ENCODE assay signal across 8 mouse cellular contexts in genomic region chr7:127346676-127347075, GRCm38 (mm10). TPM values are rescaled to one million over a fixed set of nuclear protein-coding genes. Genes with fewer than 3 reads are reported as not detected.
DNase-seq lines count a peak whose midpoint lies in the region; ATAC-seq and TF ChIP-seq lines count a peak whose summit lies in the region.

No protein-coding gene starts in this region.

- H3K4me1 ChIP-seq in E14TG2a.4 (replicated peaks; ENCODE audit: low read depth, low read length) = peaks cover 43% of the 10 kb centered on the region
- peaks cover 28% of the 10 kb centered on the region for H3K4me1 ChIP-seq in hindbrain, embryonic 15.5 days (replicated peaks)
- H3K4me1 ChIP-seq in neural tube, embryonic 12.5 days = peaks cover 16% of the 10 kb centered on the region

- no peak overlapping the region for H3K27ac ChIP-seq in hindbrain, embryonic 15.5 days (replicated peaks)
- H3K27ac ChIP-seq in neural tube, embryonic 12.5 days = no peak overlapping the region

- peaks cover 29% of the 10 kb centered on the region for H3K27me3 ChIP-seq in E14TG2a.4 (ENCODE audit: insufficient read depth, low read length)
- no peaks in the 10 kb centered on the region for H3K27me3 ChIP-seq in hindbrain, embryonic 15.5 days
- H3K27me3 ChIP-seq in neural tube, embryonic 12.5 days (replicated peaks) = no peaks in the 10 kb centered on the region

- H3K9ac ChIP-seq in hindbrain, embryonic 15.5 days = 0 out of 2 replicates have a peak overlapping the region, but pooled peaks have one; percentile 96
- peak overlapping the region; percentile 93; the same call in 1 of the 2 replicates for H3K9ac ChIP-seq in neural tube, embryonic 12.5 days

- H3K36me3 ChIP-seq in E14TG2a.4 (ENCODE audit: insufficient read depth, low read length) = no peaks in the 10 kb centered on the region
- peaks cover 10% of the 10 kb centered on the region; the same call in 1 of the 2 replicates for H3K36me3 ChIP-seq in hindbrain, embryonic 15.5 days
- H3K36me3 ChIP-seq in neural tube, embryonic 12.5 days = peaks cover 19% of the 10 kb centered on the region

- H3K9me3 ChIP-seq in E14TG2a.4 (ENCODE audit: low read length) = no peaks in the 10 kb centered on the region
- H3K9me3 ChIP-seq in hindbrain, embryonic 15.5 days = no peaks in the 10 kb centered on the region
- no peaks in the 10 kb centered on the region for H3K9me3 ChIP-seq in neural tube, embryonic 12.5 days

- H3K4me3 ChIP-seq in E14TG2a.4 (replicated peaks; ENCODE audit: low read length) = peak overlapping the region; percentile 97
- H3K4me3 ChIP-seq in hindbrain, embryonic 15.5 days = peak overlapping the region; percentile 90; the same call in 1 of the 2 replicates
- H3K4me3 ChIP-seq in neural tube, embryonic 12.5 days = peak overlapping the region; percentile 94

- TF ChIP-seq CTCF in E14TG2a.4 (conservative IDR thresholded peaks at IDR 0.05; ENCODE audit: low read length) = no peak

- WGBS in hindbrain, embryonic 15.5 days = 15% methylated on average over 8 of the region's 8 CpGs
- 14% methylated on average over 8 of the region's 8 CpGs for WGBS in neural tube, embryonic 12.5 days

- peak overlapping the region; percentile 81 for H3K4me2 ChIP-seq in hindbrain, embryonic 15.5 days
- peak overlapping the region; percentile 81 for H3K4me2 ChIP-seq in neural tube, embryonic 12.5 days (replicated peaks)

- peak; percentile 29 for DNase-seq in cerebellum, adult 8-10 months
- peak; percentile 46 for DNase-seq in liver
- DNase-seq in right cerebral cortex, postnatal 14 days = no peak
- DNase-seq in gastrocnemius, postnatal 4 days (ENCODE audit: low spot score in 2 of 2) = no peak
- no peak for DNase-seq in adrenal gland, adult 8-10 months

- ATAC-seq in hindbrain, embryonic 15.5 days (ENCODE audit: low FRiP score, low read depth) = no peak
- no peak for ATAC-seq in neural tube, embryonic 12.5 days (ENCODE audit: low FRiP score, low read depth)

RNA-seq across cellular contexts. Expression of gene Zfp768, which starts 1.3 kb away (rescaled TPM):
- 17.7 and 20.4 TPM in 2 replicates for polyA plus RNA-seq in hindbrain, embryonic 15.5 days (2015; fragmentation: Nextera tagmentation; extraction: Ambion mirVana)
- 20.8 and 21.3 TPM in 2 replicates for polyA plus RNA-seq in neural tube, embryonic 12.5 days (2016; fragmentation: Nextera tagmentation; extraction: Ambion mirVana)
- 10 to 100 TPM; 32.3 to 36.0 TPM for total RNA-seq in gastrocnemius, postnatal 4 days (2021)
- 10 to 100 TPM; 25.9 to 29.4 (median 28.0) TPM for total RNA-seq in adrenal gland, adult 8-10 months (2022)

RNA-seq across cellular contexts. Expression of gene Zfp747, which starts 29.2 kb away (rescaled TPM):
- 8.4 and 8.8 TPM in 2 replicates for polyA plus RNA-seq in hindbrain, embryonic 15.5 days (2015; fragmentation: Nextera tagmentation; extraction: Ambion mirVana)
- polyA plus RNA-seq in neural tube, embryonic 12.5 days (2016; fragmentation: Nextera tagmentation; extraction: Ambion mirVana) = 7.2 and 8.3 TPM in 2 replicates
- 1 to 10 TPM; 4.6 to 6.9 TPM for total RNA-seq in gastrocnemius, postnatal 4 days (2021)
- 10 to 100 TPM; 11.1 to 14.4 (median 12.5) TPM for total RNA-seq in adrenal gland, adult 8-10 months (2022)

RNA-seq across cellular contexts. Expression of gene 9130019O22Rik, which starts 40.3 kb away (rescaled TPM):
- polyA plus RNA-seq in hindbrain, embryonic 15.5 days (2015; fragmentation: Nextera tagmentation; extraction: Ambion mirVana) = 3.9 and 5.1 TPM in 2 replicates
- polyA plus RNA-seq in neural tube, embryonic 12.5 days (2016; fragmentation: Nextera tagmentation; extraction: Ambion mirVana) = 5.3 TPM in 2 replicates
- total RNA-seq in gastrocnemius, postnatal 4 days (2021) = 1 to 10 TPM; 2.8 to 3.3 TPM
- total RNA-seq in adrenal gland, adult 8-10 months (2022) = 1 to 10 TPM; 4.5 to 6.6 (median 5.9) TPM

RNA-seq across cellular contexts. Expression of gene E430018J23Rik, which starts 46.8 kb away (rescaled TPM):
- polyA plus RNA-seq in hindbrain, embryonic 15.5 days (2015; fragmentation: Nextera tagmentation; extraction: Ambion mirVana) = 5.6 and 6.4 TPM in 2 replicates
- polyA plus RNA-seq in neural tube, embryonic 12.5 days (2016; fragmentation: Nextera tagmentation; extraction: Ambion mirVana) = 6.4 and 7.8 TPM in 2 replicates
- total RNA-seq in gastrocnemius, postnatal 4 days (2021) = 1 to 10 TPM; 4.7 to 5.5 TPM
- 10 to 100 TPM; 10.3 to 12.7 (median 11.4) TPM for total RNA-seq in adrenal gland, adult 8-10 months (2022)

RNA-seq across cellular contexts. Expression of gene Itgal, which starts 50.6 kb away (rescaled TPM):
- polyA plus RNA-seq in hindbrain, embryonic 15.5 days (2015; fragmentation: Nextera tagmentation; extraction: Ambion mirVana) = 0.17 and 0.39 TPM in 2 replicates
- 1.3 and 2.0 TPM in 2 replicates for polyA plus RNA-seq in neural tube, embryonic 12.5 days (2016; fragmentation: Nextera tagmentation; extraction: Ambion mirVana)
- 1 to 10 TPM; 1.8 to 2.8 TPM for total RNA-seq in gastrocnemius, postnatal 4 days (2021)
- total RNA-seq in adrenal gland, adult 8-10 months (2022) = 1 to 10 TPM; 1.9 to 3.1 (median 2.7) TPM

Comparison
In these comparisons a context has a peak if more than half of its experiments do, and no peak if none do; other contexts are left out.
1. DNase-seq: peak in cerebellum, adult 8-10 months (single experiment) and liver (single experiment); none in right cerebral cortex, postnatal 14 days (single experiment), gastrocnemius, postnatal 4 days (0 of 2) and adrenal gland, adult 8-10 months (single experiment).
2. Peak in every context shown above with its lines, with median percentiles within 50 percentile points of each other: H3K4me3 ChIP-seq.